Mouse (Mus musculus): ENCODE measurements around the gene S1pr5. TPM values are rescaled to one million over a fixed set of nuclear protein-coding genes. Genes with fewer than 3 reads are reported as not detected.
"Not testable (repeated sequence)": the region's sequence is repeated elsewhere in the genome, so short reads cannot be mapped to it uniquely, and the experiment has no call there.

S1pr5 gene
- polyA plus RNA-seq, 2 experiments = 0.06 to 0.10 TPM

GRCm38 (mm10) chr9:21275013-21275710, 26.9 kb upstream of the S1pr5 start:
- TF ChIP-seq CTCF (IDR thresholded peaks at IDR 0.05; ENCODE audit: low read depth) (no peak), EP300 (IDR thresholded peaks at IDR 0.05; ENCODE audit: low read depth) (no peak)
- Histone ChIP-seq H3K27ac (peak overlapping the region; percentile 28), H3K36me3 (replicated peaks; ENCODE audit: control insufficient read depth, insufficient read depth, low read depth) (peaks cover 83% of the 10 kb centered on the region), H3K9ac (replicated peaks) (no peak overlapping the region; the same call in 1 of the 2 replicates), H3K4me2 (ENCODE audit: low read depth) (no peak overlapping the region), H3K9me3 (ENCODE audit: control insufficient read depth, low read length) (no peaks in the 10 kb centered on the region), H3K27me3 (ENCODE audit: control insufficient read depth, insufficient read depth, low read length) (no peaks in the 10 kb centered on the region), H3K4me1 (replicated peaks; ENCODE audit: control insufficient read depth in 2 of 2, insufficient read depth in 2 of 2, low read length in 1 of 2) (peaks cover 12 to 18% of the 10 kb centered on the region in 2 experiments), H3K4me3 (ENCODE audit: insufficient read depth in 1 of 2, low read depth in 2 of 2, low read length in 2 of 2) (no peak overlapping the region)
- DNase-seq (ENCODE audit: low read depth in 3 of 3, low spot score in 3 of 3) (no peak), ATAC-seq (ENCODE audit: insufficient read depth) (peak; percentile 56)
- WGBS (ENCODE audit: insufficient replicate concordance) = 70% methylated on average over 7 of the region's 7 CpGs

- ATAC-seq (ENCODE audit: insufficient read depth) = 0 out of 2 replicates have a peak, but pooled peaks have one; percentile 1
- peak overlapping the region; percentile 39 for H3K27ac ChIP-seq
- DNase-seq (ENCODE audit: low read depth in 3 of 3, low spot score in 3 of 3) = no peak
Observed at GRCm38 (mm10) chr9:21274336-21274735, 26.1 kb upstream of the S1pr5 start.

GRCm38 (mm10) chr9:21273520-21274228, 25.4 kb upstream of the S1pr5 start:
- no peak overlapping the region; the same call in 1 of the 2 replicates for H3K27ac ChIP-seq
- WGBS (ENCODE audit: insufficient replicate concordance) = 80% methylated on average over 7 of the region's 7 CpGs
- TF ChIP-seq CTCF (IDR thresholded peaks at IDR 0.05; ENCODE audit: low read depth) = no peak
- no peak for TF ChIP-seq EP300 (IDR thresholded peaks at IDR 0.05; ENCODE audit: low read depth)

More at GRCm38 (mm10) chr9:21274336-21274735, 26.1 kb upstream of the S1pr5 start:
- H3K27me3 ChIP-seq (ENCODE audit: control insufficient read depth, insufficient read depth, low read length) = no peaks in the 10 kb centered on the region
- no peak overlapping the region for H3K4me3 ChIP-seq (ENCODE audit: insufficient read depth in 1 of 2, low read depth in 2 of 2, low read length in 2 of 2)
- H3K36me3 ChIP-seq (replicated peaks; ENCODE audit: control insufficient read depth, insufficient read depth, low read depth) = peaks cover 83% of the 10 kb centered on the region
- no peak overlapping the region for H3K9ac ChIP-seq (replicated peaks)
- TF ChIP-seq EP300 (IDR thresholded peaks at IDR 0.05; ENCODE audit: low read depth) = no peak
- no peak for TF ChIP-seq CTCF (IDR thresholded peaks at IDR 0.05; ENCODE audit: low read depth)
- H3K4me2 ChIP-seq (ENCODE audit: low read depth) = no peak overlapping the region
- H3K4me1 ChIP-seq (replicated peaks; ENCODE audit: control insufficient read depth in 2 of 2, insufficient read depth in 2 of 2, low read length in 1 of 2) = peaks cover 12 to 18% of the 10 kb centered on the region in 2 experiments
- 75% methylated on average over 3 of the region's 3 CpGs for WGBS (ENCODE audit: insufficient replicate concordance)
- H3K9me3 ChIP-seq (ENCODE audit: control insufficient read depth, low read length) = no peaks in the 10 kb centered on the region

GRCm38 (mm10) chr9:21273094-21273493, 24.9 kb upstream of the S1pr5 start:
- Histone ChIP-seq H3K4me2 (ENCODE audit: low read depth) (no peak overlapping the region), H3K4me3 (ENCODE audit: insufficient read depth in 1 of 2, low read depth in 2 of 2, low read length in 2 of 2) (no peak overlapping the region), H3K9ac (replicated peaks) (no peak overlapping the region), H3K27me3 (ENCODE audit: control insufficient read depth, insufficient read depth, low read length) (no peaks in the 10 kb centered on the region), H3K4me1 (replicated peaks; ENCODE audit: control insufficient read depth in 2 of 2, insufficient read depth in 2 of 2, low read length in 1 of 2) (peaks cover 12 to 18% of the 10 kb centered on the region in 2 experiments), H3K36me3 (replicated peaks; ENCODE audit: control insufficient read depth, insufficient read depth, low read depth) (peaks cover 92% of the 10 kb centered on the region), H3K9me3 (ENCODE audit: control insufficient read depth, low read length) (no peaks in the 10 kb centered on the region), H3K27ac (no peak overlapping the region)
- TF ChIP-seq EP300 (IDR thresholded peaks at IDR 0.05; ENCODE audit: low read depth) (no peak), CTCF (IDR thresholded peaks at IDR 0.05; ENCODE audit: low read depth) (no peak)
- DNase-seq (ENCODE audit: low read depth in 3 of 3, low spot score in 3 of 3) (no peak), ATAC-seq (ENCODE audit: insufficient read depth) (no peak)
- 85% methylated on average over 8 of the region's 8 CpGs for WGBS (ENCODE audit: insufficient replicate concordance)

More at GRCm38 (mm10) chr9:21273520-21274228, 25.4 kb upstream of the S1pr5 start:
- Histone ChIP-seq H3K36me3 (replicated peaks; ENCODE audit: control insufficient read depth, insufficient read depth, low read depth) (peaks cover 86% of the 10 kb centered on the region), H3K4me1 (replicated peaks; ENCODE audit: control insufficient read depth in 2 of 2, insufficient read depth in 2 of 2, low read length in 1 of 2) (peaks cover 12 to 18% of the 10 kb centered on the region in 2 experiments), H3K9ac (replicated peaks) (no peak overlapping the region), H3K4me2 (ENCODE audit: low read depth) (no peak overlapping the region), H3K4me3 (ENCODE audit: insufficient read depth in 1 of 2, low read depth in 2 of 2, low read length in 2 of 2) (no peak overlapping the region), H3K27me3 (ENCODE audit: control insufficient read depth, insufficient read depth, low read length) (no peaks in the 10 kb centered on the region), H3K9me3 (ENCODE audit: control insufficient read depth, low read length) (no peaks in the 10 kb centered on the region)
- ATAC-seq (ENCODE audit: insufficient read depth) (no peak), DNase-seq (ENCODE audit: low read depth in 3 of 3, low spot score in 3 of 3) (no peak)

GRCm38 (mm10) chr9:21272391-21272790, 24.1 kb upstream of the S1pr5 start:
- H3K4me1 ChIP-seq (replicated peaks; ENCODE audit: control insufficient read depth in 2 of 2, insufficient read depth in 2 of 2, low read length in 1 of 2) = peaks cover 12 to 18% of the 10 kb centered on the region in 2 experiments
- no peak overlapping the region for H3K9ac ChIP-seq (replicated peaks)
- H3K4me3 ChIP-seq (ENCODE audit: insufficient read depth in 1 of 2, low read depth in 2 of 2, low read length in 2 of 2) = no peak overlapping the region
- H3K27me3 ChIP-seq (ENCODE audit: control insufficient read depth, insufficient read depth, low read length) = no peaks in the 10 kb centered on the region
- no peak for TF ChIP-seq EP300 (IDR thresholded peaks at IDR 0.05; ENCODE audit: low read depth)
- TF ChIP-seq CTCF (IDR thresholded peaks at IDR 0.05; ENCODE audit: low read depth) = no peak
- DNase-seq (ENCODE audit: low read depth in 3 of 3, low spot score in 3 of 3) (no peak), ATAC-seq (ENCODE audit: insufficient read depth) (no peak)
- H3K9me3 ChIP-seq (ENCODE audit: control insufficient read depth, low read length) = no peaks in the 10 kb centered on the region
- H3K36me3 ChIP-seq (replicated peaks; ENCODE audit: control insufficient read depth, insufficient read depth, low read depth) = peaks cover 92% of the 10 kb centered on the region
- no peak overlapping the region for H3K4me2 ChIP-seq (ENCODE audit: low read depth)
- H3K27ac ChIP-seq = no peak overlapping the region
- WGBS (ENCODE audit: insufficient replicate concordance) = 87% methylated on average over 9 of the region's 9 CpGs

GRCm38 (mm10) chr9:21269590-21269989, 21.3 kb upstream of the S1pr5 start:
- not testable (repeated sequence) for H3K27ac ChIP-seq; DNase-seq (ENCODE audit: low read depth in 3 of 3, low spot score in 3 of 3); ATAC-seq (ENCODE audit: insufficient read depth); H3K4me2 ChIP-seq (ENCODE audit: low read depth); H3K4me3 ChIP-seq (ENCODE audit: insufficient read depth in 1 of 2, low read depth in 2 of 2, low read length in 2 of 2); H3K27me3 ChIP-seq (ENCODE audit: control insufficient read depth, insufficient read depth, low read length); H3K9ac ChIP-seq (replicated peaks); H3K9me3 ChIP-seq (ENCODE audit: control insufficient read depth, low read length)
- H3K4me1 ChIP-seq (replicated peaks; ENCODE audit: control insufficient read depth in 2 of 2, insufficient read depth in 2 of 2, low read length in 1 of 2) = peaks cover 16 to 23% of the 10 kb centered on the region in 2 experiments
- H3K36me3 ChIP-seq (replicated peaks; ENCODE audit: control insufficient read depth, insufficient read depth, low read depth) = peaks cover 82% of the 10 kb centered on the region
- 59% methylated on average over 5 of the region's 5 CpGs for WGBS (ENCODE audit: insufficient replicate concordance)
